Mouse (Mus musculus) kidney, adult 2 months (tissue): Measurements from ENCODE around the gene Fam92b. TPM values are rescaled to one million over a fixed set of nuclear protein-coding genes. Genes with fewer than 3 reads are reported as not detected.

Experiments
- DNase-seq: peaks from one replicate; pipeline ENCODE4 v3.0.0; 2021
- H3K27ac ChIP-seq: fragments of 200-500 bp; 2 replicates; pipeline ENCODE4 v1.5.1; 2012; ENCODE audit warnings: low read depth, low read length, control low read depth, inconsistent platforms; ENCODE audit not compliant: insufficient read depth
- H3K27me3 ChIP-seq: fragments of 200-500 bp; replicated peaks from 2 replicates; pipeline ENCODE4 v1.6.1; 2012; ENCODE audit warnings: mild to moderate bottlenecking, moderate library complexity, low read length, inconsistent platforms; ENCODE audit not compliant: control insufficient read depth, insufficient read depth
- H3K36me3 ChIP-seq: fragments of 200-500 bp; 2 replicates; pipeline ENCODE4 v1.6.1; 2012; ENCODE audit warnings: mild to moderate bottlenecking, moderate library complexity, low read length, inconsistent platforms; ENCODE audit not compliant: control insufficient read depth, insufficient read depth
- H3K4me1 ChIP-seq: fragments of 200-500 bp; 2 replicates; pipeline ENCODE4 v1.6.1; 2011; ENCODE audit warnings: low read length; ENCODE audit not compliant: control insufficient read depth, insufficient read depth
- H3K4me3 ChIP-seq: fragments of 200-500 bp; 2 replicates; pipeline ENCODE4 v1.5.1; 2011; ENCODE audit warnings: mild to moderate bottlenecking, low read depth, low read length, control low read depth; ENCODE audit not compliant: insufficient read depth
- CTCF ChIP-seq: fragments of 200-500 bp; conservative IDR thresholded peaks from 2 replicates; pipeline ENCODE4 v1.5.1; 2011; ENCODE audit warnings: low read depth, mild to moderate bottlenecking, control low read depth, low read length, moderate library complexity, mixed read lengths; ENCODE audit not compliant: insufficient read depth, insufficient read length
- POLR2A ChIP-seq: fragments of 200-500 bp; IDR thresholded peaks from one replicate; pipeline ENCODE4 v1.6.1; 2011; ENCODE audit warnings: low read depth, low read length, control low read depth
- WGBS: fragments of 180-500 bp; shearing (Covaris S2); methylation state at CpG from one replicate; pipeline ENCODE4 v1.1.7; 2018; 5-methylcytosine and 5-hydroxymethylcytosine counted together
- polyA plus RNA-seq: library from polyadenylated mRNA; depleted of rRNA; stranded (reverse); fragments of >200 nt; gene quantifications from 2 replicates; pipeline ENCODE4 v1.2.3, GENCODE M21; 2012; rRNA removed

The Fam92b gene
- polyA plus RNA-seq: not detected in 2 replicates

GRCm38 (mm10) chr8:120177318-120178123, at the start of gene Fam92b:
Gene Fam92b (minus strand): TSS chr8:120177466.
- H3K27ac ChIP-seq: no peak within 1 kb of the TSS
- no peak for TF ChIP-seq CTCF
- no peak for TF ChIP-seq POLR2A
- H3K36me3 ChIP-seq: no peaks in the 10 kb centered on the region
- no peak within 1 kb of the TSS for H3K4me3 ChIP-seq
- H3K27me3 ChIP-seq: no peaks in the 10 kb centered on the region; the same call in 1 of the 2 replicates
- 10% methylated on average over 26 of the region's 26 CpGs for WGBS
- DNase-seq: no peak
- H3K4me1 ChIP-seq: no peaks in the 10 kb centered on the region

GRCm38 (mm10) chr8:120225421-120226151, 48.3 kb upstream of the Fam92b start:
- WGBS: 60% methylated on average over 10 of the region's 10 CpGs
- H3K27ac ChIP-seq: no peak overlapping the region
- H3K4me3 ChIP-seq: no peak overlapping the region
- no peaks in the 10 kb centered on the region for H3K36me3 ChIP-seq
- H3K27me3 ChIP-seq: peaks cover 3% of the 10 kb centered on the region
- H3K4me1 ChIP-seq: no peaks in the 10 kb centered on the region
- TF ChIP-seq POLR2A (no peak), CTCF (no peak)
- DNase-seq: no peak

- Histone ChIP-seq H3K27ac (no peak overlapping the region), H3K27me3 (peaks cover 3% of the 10 kb centered on the region), H3K36me3 (no peaks in the 10 kb centered on the region), H3K4me1 (no peaks in the 10 kb centered on the region), H3K4me3 (no peak overlapping the region)
- 66% methylated on average over 11 of the region's 11 CpGs for WGBS
- no peak for TF ChIP-seq CTCF
- TF ChIP-seq POLR2A: no peak
- DNase-seq: no peak
These were observed 47.5 kb upstream of the Fam92b start for GRCm38 (mm10) chr8:120224521-120225420.

GRCm38 (mm10) chr8:120222548-120222947, 45.3 kb upstream of the Fam92b start:
- Histone ChIP-seq H3K27me3 (no peaks in the 10 kb centered on the region), H3K27ac (no peak overlapping the region), H3K4me3 (no peak overlapping the region), H3K4me1 (no peaks in the 10 kb centered on the region), H3K36me3 (no peaks in the 10 kb centered on the region)
- no peak for TF ChIP-seq POLR2A
- TF ChIP-seq CTCF: no peak
- WGBS: 40% methylated on average over 11 of the region's 11 CpGs
- DNase-seq: no peak

GRCm38 (mm10) chr8:120216855-120217830, 39.9 kb upstream of the Fam92b start:
- peak; percentile 51 for DNase-seq
- no peak overlapping the region for H3K4me3 ChIP-seq
- 28% methylated on average over 13 of the region's 13 CpGs for WGBS
- TF ChIP-seq POLR2A (no peak), CTCF (no peak)
- H3K4me1 ChIP-seq: no peaks in the 10 kb centered on the region
- no peaks in the 10 kb centered on the region for H3K27me3 ChIP-seq
- H3K27ac ChIP-seq: no peak overlapping the region
- H3K36me3 ChIP-seq: no peaks in the 10 kb centered on the region

GRCm38 (mm10) chr8:120215416-120216141, 38.3 kb upstream of the Fam92b start:
- WGBS: 64% methylated on average over 7 of the region's 7 CpGs
- H3K4me1 ChIP-seq: no peaks in the 10 kb centered on the region
- no peaks in the 10 kb centered on the region for H3K27me3 ChIP-seq
- no peak overlapping the region for H3K27ac ChIP-seq
- TF ChIP-seq POLR2A (no peak), CTCF (no peak)
- H3K4me3 ChIP-seq: no peak overlapping the region
- no peaks in the 10 kb centered on the region for H3K36me3 ChIP-seq
- DNase-seq: no peak
